Mouse (Mus musculus) intestine, postnatal 0 days (tissue): ENCODE results near the gene Nos1ap. TPM values are rescaled to one million over a fixed set of nuclear protein-coding genes. Genes with fewer than 3 reads are reported as not detected.

Source experiments
- ATAC-seq: fragments of 200-750 bp; cut with Nextera tagmentation; 2 replicates; pipeline ENCODE4 v1.8.0; 2017; ENCODE audit warnings: mild to moderate bottlenecking, moderate TSS enrichment, moderate library complexity
- H3K27ac ChIP-seq: fragments of 300-500 bp; sonication (generic); 2 replicates; pipeline ENCODE4 v1.5.1; 2014; ENCODE audit warnings: mild to moderate bottlenecking, low read depth, low read length, moderate library complexity
- H3K27me3 ChIP-seq: fragments of 300-500 bp; sonication (generic); replicated peaks from 2 replicates; pipeline ENCODE4 v1.6.1; 2014; ENCODE audit warnings: low read length, mixed read lengths; ENCODE audit not compliant: control insufficient read depth, insufficient read depth
- H3K36me3 ChIP-seq: fragments of 300-500 bp; sonication (generic); 2 replicates; pipeline ENCODE4 v1.6.1; 2014; ENCODE audit warnings: mild to moderate bottlenecking, moderate library complexity; ENCODE audit not compliant: control insufficient read depth, insufficient read depth
- H3K4me1 ChIP-seq: fragments of 300-500 bp; sonication (generic); replicated peaks from 2 replicates; pipeline ENCODE4 v1.6.1; 2014; ENCODE audit warnings: antibody characterized with exemption, low read length, mixed read lengths; ENCODE audit not compliant: control insufficient read depth, insufficient read depth
- H3K4me2 ChIP-seq: fragments of 300-500 bp; sonication (generic); replicated peaks from 2 replicates; pipeline ENCODE4 v1.6.1; 2014; ENCODE audit warnings: low read depth, mild to moderate bottlenecking, moderate library complexity
- H3K4me3 ChIP-seq: fragments of 300-500 bp; sonication (generic); 2 replicates; pipeline ENCODE4 v1.5.1; 2014; ENCODE audit warnings: low read depth, low read length
- H3K9ac ChIP-seq: fragments of 300-500 bp; sonication (generic); 2 replicates; pipeline ENCODE4 v1.6.1; 2014; ENCODE audit warnings: mild to moderate bottlenecking, low read depth, low read length
- H3K9me3 ChIP-seq: fragments of 300-500 bp; sonication (generic); 2 replicates; pipeline ENCODE4 v1.6.1; 2016; ENCODE audit warnings: mixed run types; ENCODE audit not compliant: control insufficient read depth
- CTCF ChIP-seq: sonication (generic); IDR thresholded peaks from 2 replicates; pipeline ENCODE4 v1.5.1; 2016; ENCODE audit warnings: low read depth, mild to moderate bottlenecking, control low read depth, antibody characterized with exemption, moderate library complexity
- WGBS: fragments of 180-500 bp; shearing (Covaris S2); extraction: QIAGEN DNeasy Blood & Tissue Kit; methylation state at CpG from one replicate; pipeline ENCODE4 v1.1.7; 2014; 5-methylcytosine and 5-hydroxymethylcytosine counted together
- polyA plus RNA-seq: library from polyadenylated mRNA; unstranded; fragments of >200 nt; fragmentation: Nextera tagmentation; extraction: Ambion mirVana; gene quantifications from 2 replicates; pipeline ENCODE4 v1.2.1, GENCODE M21; 2015

Gene Nos1ap
- polyA plus RNA-seq, 1 experiment from 2014 or later, result 3.8 TPM

DNA sequence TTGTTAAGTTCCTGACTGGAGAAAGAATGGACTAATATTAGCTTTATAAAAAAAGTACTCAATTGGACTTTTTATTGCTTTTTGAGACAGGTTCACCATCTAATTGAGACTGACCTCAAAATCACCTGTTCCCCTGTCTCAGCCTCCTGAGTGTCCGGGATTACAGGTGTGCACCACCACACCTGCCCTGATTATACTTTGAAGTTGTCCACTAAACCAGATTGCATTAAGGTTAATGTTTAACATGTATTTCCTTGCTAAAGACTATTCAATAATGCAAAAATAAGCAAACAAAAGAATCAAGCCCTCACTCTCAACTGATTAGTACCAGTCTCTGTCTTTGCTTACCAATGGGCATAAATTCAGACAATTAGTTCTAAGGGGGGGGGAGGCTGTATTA is 74.2 kb downstream of the Nos1ap start:
- no peaks in the 10 kb centered on the region for H3K9me3 ChIP-seq
- no peak overlapping the region for H3K4me2 ChIP-seq
- H3K4me1 ChIP-seq, result 0 out of 2 replicates have a peak, but pooled peaks cover 2% of the 10 kb centered on the region
- WGBS, result 53% methylated on average over 1 of the region's 1 CpGs
- H3K4me3 ChIP-seq, result no peak overlapping the region
- no peak for ATAC-seq
- H3K27ac ChIP-seq, result no peak overlapping the region
- no peaks in the 10 kb centered on the region for H3K36me3 ChIP-seq
- H3K9ac ChIP-seq, result no peak overlapping the region
- H3K27me3 ChIP-seq, result no peaks in the 10 kb centered on the region
- TF ChIP-seq CTCF, result no peak

DNA sequence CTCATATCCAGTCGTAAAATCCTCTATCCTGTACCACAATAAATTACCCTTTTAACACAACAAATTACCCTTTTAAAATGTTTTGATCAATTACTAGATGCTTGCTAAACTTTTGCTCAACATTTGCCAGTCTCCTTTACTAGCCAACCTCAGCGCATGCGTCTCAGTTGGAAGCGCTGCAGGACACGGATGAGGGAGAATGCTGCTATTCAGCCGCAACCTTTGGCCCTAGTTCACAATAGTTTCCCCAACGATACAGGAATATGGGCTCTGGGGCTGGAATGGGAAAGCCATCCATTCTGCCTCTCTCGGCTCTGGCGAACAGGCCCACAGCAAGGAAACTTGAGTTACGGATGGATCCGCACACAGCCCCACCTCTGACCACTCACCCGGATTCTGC is 75.4 kb downstream of the Nos1ap start:
- H3K4me2 ChIP-seq, result no peak overlapping the region
- no peaks in the 10 kb centered on the region for H3K36me3 ChIP-seq
- no peaks in the 10 kb centered on the region for H3K9me3 ChIP-seq
- H3K27me3 ChIP-seq, result no peaks in the 10 kb centered on the region
- 0 out of 2 replicates have a peak, but pooled peaks cover 2% of the 10 kb centered on the region for H3K4me1 ChIP-seq
- 85% methylated on average over 12 of the region's 12 CpGs for WGBS
- no peak for ATAC-seq
- no peak overlapping the region for H3K9ac ChIP-seq
- no peak for TF ChIP-seq CTCF
- H3K27ac ChIP-seq, result no peak overlapping the region
- no peak overlapping the region for H3K4me3 ChIP-seq

DNA sequence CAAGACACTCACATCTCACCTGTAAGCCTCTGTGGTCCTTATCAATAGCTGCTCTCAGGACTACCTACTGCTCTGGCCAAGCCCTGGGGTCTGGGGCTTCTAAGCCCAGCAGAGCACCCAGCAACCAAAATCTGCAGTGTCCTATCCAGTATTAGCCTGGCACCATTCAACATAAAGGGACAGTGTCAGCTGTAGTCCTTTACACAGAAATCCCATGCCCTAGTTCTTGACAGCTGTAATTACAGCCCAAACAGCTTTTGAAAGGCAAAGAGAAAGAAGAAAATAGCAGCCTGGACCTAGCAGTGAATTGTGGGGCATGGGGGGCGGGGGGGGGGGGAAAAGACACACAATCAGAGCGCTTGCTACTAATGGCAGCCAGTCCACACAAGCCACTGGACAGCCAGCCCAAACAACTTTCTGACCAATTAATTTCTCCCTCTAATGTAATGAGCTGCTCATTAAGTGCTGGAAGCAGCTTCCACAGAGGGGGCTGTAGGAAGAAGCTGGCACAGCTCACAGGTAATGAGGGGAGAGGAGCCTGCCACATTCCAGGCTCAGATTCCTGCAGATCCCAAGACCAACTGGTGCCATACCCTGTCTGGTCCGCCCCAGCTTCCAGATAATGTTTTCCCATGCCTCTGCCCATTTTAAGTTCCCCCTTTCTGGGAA is 77.1 kb downstream of the Nos1ap start:
- TF ChIP-seq CTCF, result no peak
- no peaks in the 10 kb centered on the region for H3K36me3 ChIP-seq
- no peaks in the 10 kb centered on the region for H3K27me3 ChIP-seq
- H3K27ac ChIP-seq, result no peak overlapping the region
- 0 out of 2 replicates have a peak, but pooled peaks cover 2% of the 10 kb centered on the region for H3K4me1 ChIP-seq
- H3K9ac ChIP-seq, result no peak overlapping the region
- H3K9me3 ChIP-seq, result no peaks in the 10 kb centered on the region
- no peak overlapping the region for H3K4me2 ChIP-seq
- no peak overlapping the region for H3K4me3 ChIP-seq
- no peak for ATAC-seq
- WGBS, result 97% methylated on average over 3 of the region's 3 CpGs

DNA sequence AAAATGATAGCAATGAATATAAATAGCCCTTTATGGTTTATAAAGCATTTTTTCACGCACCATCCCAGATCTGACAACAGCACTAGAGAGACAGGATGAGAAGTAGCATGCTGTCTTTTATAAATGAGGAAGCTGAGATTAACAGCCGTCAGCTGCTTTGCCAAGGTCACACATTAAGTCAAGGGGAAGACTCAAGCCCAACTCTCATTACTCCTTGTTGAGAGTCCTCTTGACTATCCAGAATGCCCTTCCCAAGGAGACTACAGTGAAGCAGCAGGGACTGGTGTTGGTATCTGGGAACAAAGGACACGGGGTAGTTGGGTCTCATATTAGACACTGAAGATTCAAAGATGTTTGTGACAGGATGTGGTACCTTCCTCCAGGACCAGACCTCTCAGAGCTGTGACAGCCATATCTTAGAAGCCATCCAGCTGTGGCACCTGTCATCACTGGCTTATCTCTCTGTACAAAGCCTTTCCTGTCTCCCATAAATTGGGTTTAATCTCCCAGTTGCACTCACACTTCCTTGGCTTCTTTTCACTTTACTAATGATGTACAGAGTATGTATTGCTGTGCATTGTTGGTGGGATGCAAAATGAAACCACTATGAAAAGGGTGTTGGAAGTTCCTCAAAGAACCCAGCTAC is 78.9 kb downstream of the Nos1ap start:
- H3K4me3 ChIP-seq, result no peak overlapping the region
- 0 out of 2 replicates have a peak, but pooled peaks cover 2% of the 10 kb centered on the region for H3K4me1 ChIP-seq
- WGBS, result 72% methylated on average over 3 of the region's 3 CpGs
- no peak for ATAC-seq
- H3K27me3 ChIP-seq, result no peaks in the 10 kb centered on the region
- H3K36me3 ChIP-seq, result no peaks in the 10 kb centered on the region
- TF ChIP-seq CTCF, result no peak
- H3K9ac ChIP-seq, result no peak overlapping the region
- H3K4me2 ChIP-seq, result no peak overlapping the region
- no peak overlapping the region for H3K27ac ChIP-seq
- H3K9me3 ChIP-seq, result no peaks in the 10 kb centered on the region

DNA sequence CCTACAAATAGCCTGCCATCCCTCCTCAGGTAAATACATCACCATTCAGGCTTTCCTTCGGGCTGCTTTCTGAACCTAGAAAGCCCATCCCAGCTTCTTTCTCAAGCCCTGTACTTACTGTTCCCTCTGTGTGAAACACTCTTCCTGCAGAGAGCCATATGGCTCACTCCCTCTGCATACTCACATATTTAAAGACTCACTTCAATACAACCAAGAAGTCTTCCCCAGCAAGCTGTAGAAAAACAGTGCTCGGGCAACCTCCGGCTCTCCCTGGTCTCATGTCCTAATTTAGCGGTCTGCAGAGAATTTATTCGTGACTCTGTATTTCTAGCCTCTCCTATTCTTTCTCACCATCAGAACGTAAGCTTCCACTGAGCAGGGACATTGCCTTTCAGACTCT is 83.4 kb downstream of the Nos1ap start:
- ATAC-seq, result no peak
- 75% methylated on average over 6 of the region's 6 CpGs for WGBS
- no peak overlapping the region for H3K9ac ChIP-seq

DNA sequence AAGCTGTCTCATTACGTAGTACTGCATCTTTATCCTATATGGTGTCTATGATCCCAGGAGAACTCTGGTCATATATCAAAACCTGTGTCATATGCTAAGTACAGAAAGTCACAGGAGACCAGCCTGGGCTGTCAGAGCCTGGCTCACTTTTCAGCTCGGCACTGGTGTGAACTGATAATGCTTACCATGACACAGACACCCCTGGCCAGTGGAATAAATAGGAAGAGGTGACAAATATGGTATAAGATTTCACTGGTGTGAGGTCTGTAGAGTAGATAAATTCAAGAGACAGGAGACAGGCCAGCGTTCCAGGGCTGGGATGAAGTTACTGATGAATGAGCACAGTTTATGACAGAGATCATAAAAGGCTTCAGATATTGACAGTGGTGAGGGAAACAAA is 84.6 kb downstream of the Nos1ap start:
- ATAC-seq, result no peak

More for the DNA sequence above, 83.4 kb downstream of the Nos1ap start:
- no peak overlapping the region for H3K27ac ChIP-seq
- no peaks in the 10 kb centered on the region for H3K27me3 ChIP-seq
- H3K4me1 ChIP-seq, result no peaks in the 10 kb centered on the region
- H3K4me2 ChIP-seq, result no peak overlapping the region
- H3K9me3 ChIP-seq, result no peaks in the 10 kb centered on the region
- no peak for TF ChIP-seq CTCF
- H3K36me3 ChIP-seq, result no peaks in the 10 kb centered on the region
- no peak overlapping the region for H3K4me3 ChIP-seq

More for the DNA sequence above, 84.6 kb downstream of the Nos1ap start:
- Histone ChIP-seq H3K36me3 (no peaks in the 10 kb centered on the region), H3K27ac (no peak overlapping the region), H3K9me3 (no peaks in the 10 kb centered on the region), H3K4me3 (no peak overlapping the region), H3K9ac (no peak overlapping the region), H3K4me1 (no peaks in the 10 kb centered on the region), H3K27me3 (no peaks in the 10 kb centered on the region), H3K4me2 (no peak overlapping the region)
- WGBS, result 57% methylated on average over 3 of the region's 3 CpGs
- TF ChIP-seq CTCF, result no peak
